Mouse (Mus musculus): ENCODE measurements around the gene Olfr816. TPM values are rescaled to one million over a fixed set of nuclear protein-coding genes. Genes with fewer than 3 reads are reported as not detected.
"Not testable (repeated sequence)": the region's sequence is repeated elsewhere in the genome, so short reads cannot be mapped to it uniquely, and the experiment has no call there.

Olfr816 gene
- polyA plus RNA-seq (2015; fragmentation: Nextera tagmentation; extraction: Ambion mirVana) = not detected in 2 replicates

- Histone ChIP-seq H3K4me3 (replicated peaks) (no peak within 1 kb of the TSS), H3K4me1 (replicated peaks) (no peaks in the 10 kb centered on the region), H3K36me3 (replicated peaks) (no peaks in the 10 kb centered on the region), H3K9ac (no peak within 1 kb of the TSS), H3K9me3 (replicated peaks) (no peaks in the 10 kb centered on the region), H3K27me3 (no peaks in the 10 kb centered on the region), H3K4me2 (no peak within 1 kb of the TSS), H3K27ac (replicated peaks) (no peak within 1 kb of the TSS)
- 43% methylated on average over 1 of the region's 1 CpGs for WGBS (ENCODE audit: insufficient replicate concordance)
- ATAC-seq (ENCODE audit: insufficient read depth) = no peak
These were observed at the start of gene Olfr816 for GRCm38 (mm10) chr10:129915497-129915896. Gene Olfr816, minus strand, starts transcription at chr10:129915597.

- H3K27ac ChIP-seq (replicated peaks) = no peak within 1 kb of the TSS
- H3K4me3 ChIP-seq (replicated peaks) = no peak within 1 kb of the TSS
- ATAC-seq (ENCODE audit: insufficient read depth) = no peak
- H3K27me3 ChIP-seq = no peaks in the 10 kb centered on the region
- H3K4me1 ChIP-seq (replicated peaks) = no peaks in the 10 kb centered on the region
- no peak within 1 kb of the TSS for H3K9ac ChIP-seq
- H3K9me3 ChIP-seq (replicated peaks) = no peaks in the 10 kb centered on the region
- no peaks in the 10 kb centered on the region for H3K36me3 ChIP-seq (replicated peaks)
- H3K4me2 ChIP-seq = no peak within 1 kb of the TSS
- WGBS (ENCODE audit: insufficient replicate concordance) = 68% methylated on average over 2 of the region's 2 CpGs
These were observed 33.6 kb upstream of the Olfr816 start, which contains the start of gene Olfr818 for GRCm38 (mm10) chr10:129949000-129949399. Gene Olfr818, minus strand, starts transcription at chr10:129949100.

GRCm38 (mm10) chr10:129905767-129906166, 9.6 kb downstream of the Olfr816 start, which contains the start of gene Olfr815:
Gene Olfr815, minus strand, starts transcription at chr10:129905867.
- not testable (repeated sequence) for H3K27me3 ChIP-seq; H3K4me3 ChIP-seq (replicated peaks); H3K4me1 ChIP-seq (replicated peaks); H3K9me3 ChIP-seq (replicated peaks); H3K4me2 ChIP-seq; H3K9ac ChIP-seq; H3K36me3 ChIP-seq (replicated peaks); H3K27ac ChIP-seq (replicated peaks); ATAC-seq (ENCODE audit: insufficient read depth)
- WGBS (ENCODE audit: insufficient replicate concordance) = 36% methylated on average over 1 of the region's 1 CpGs

- H3K27me3 ChIP-seq = no peaks in the 10 kb centered on the region
- no peaks in the 10 kb centered on the region for H3K9me3 ChIP-seq (replicated peaks)
- no peak overlapping the region for H3K4me2 ChIP-seq
- H3K36me3 ChIP-seq (replicated peaks) = no peaks in the 10 kb centered on the region
- ATAC-seq (ENCODE audit: insufficient read depth) = no peak
- H3K27ac ChIP-seq (replicated peaks) = no peak overlapping the region
- H3K4me3 ChIP-seq (replicated peaks) = no peak overlapping the region
- H3K4me1 ChIP-seq (replicated peaks) = no peaks in the 10 kb centered on the region
- H3K9ac ChIP-seq = no peak overlapping the region
- WGBS (ENCODE audit: insufficient replicate concordance) = 70% methylated on average over 7 of the region's 7 CpGs
These were observed 29.5 kb downstream of the Olfr816 start for GRCm38 (mm10) chr10:129885934-129886333.

- H3K9ac ChIP-seq; H3K4me3 ChIP-seq (replicated peaks); H3K9me3 ChIP-seq (replicated peaks); H3K27ac ChIP-seq (replicated peaks); ATAC-seq (ENCODE audit: insufficient read depth); H3K36me3 ChIP-seq (replicated peaks); H3K4me1 ChIP-seq (replicated peaks); H3K27me3 ChIP-seq; H3K4me2 ChIP-seq: not testable (repeated sequence)
- WGBS (ENCODE audit: insufficient replicate concordance) = 54% methylated on average over 6 of the region's 6 CpGs
These were observed 29.9 kb downstream of the Olfr816 start for GRCm38 (mm10) chr10:129885496-129885895.

GRCm38 (mm10) chr10:129879751-129880150, 35.6 kb downstream of the Olfr816 start, which contains the start of gene Olfr814:
Gene Olfr814, minus strand, starts transcription at chr10:129879851.
- not testable (repeated sequence) for H3K27ac ChIP-seq (replicated peaks); H3K9ac ChIP-seq; H3K4me2 ChIP-seq; H3K4me1 ChIP-seq (replicated peaks); H3K4me3 ChIP-seq (replicated peaks); ATAC-seq (ENCODE audit: insufficient read depth); H3K36me3 ChIP-seq (replicated peaks); H3K27me3 ChIP-seq; H3K9me3 ChIP-seq (replicated peaks)
- WGBS (ENCODE audit: insufficient replicate concordance) = 38% methylated on average over 1 of the region's 1 CpGs

Other genes starting within 250 kb of the Olfr816 start
- not detected in 2 replicates for gene Olfr801, start 241.7 kb downstream of the Olfr816 start, polyA plus RNA-seq (2015; fragmentation: Nextera tagmentation; extraction: Ambion mirVana)
- gene Olfr802, start 227.4 kb downstream of the Olfr816 start, polyA plus RNA-seq (2015; fragmentation: Nextera tagmentation; extraction: Ambion mirVana) = not detected in 2 replicates
- not detected in 2 replicates for gene Olfr803, start 221.3 kb downstream of the Olfr816 start, polyA plus RNA-seq (2015; fragmentation: Nextera tagmentation; extraction: Ambion mirVana)
- not detected in 2 replicates for gene Olfr804, start 212.4 kb downstream of the Olfr816 start, polyA plus RNA-seq (2015; fragmentation: Nextera tagmentation; extraction: Ambion mirVana)
- gene Olfr805, start 186.2 kb downstream of the Olfr816 start, polyA plus RNA-seq (2015; fragmentation: Nextera tagmentation; extraction: Ambion mirVana) = not detected in 2 replicates
- gene Olfr806, start 173.7 kb downstream of the Olfr816 start, polyA plus RNA-seq (2015; fragmentation: Nextera tagmentation; extraction: Ambion mirVana) = not detected in 2 replicates
- not detected in 2 replicates for gene Olfr807, start 157.8 kb downstream of the Olfr816 start, polyA plus RNA-seq (2015; fragmentation: Nextera tagmentation; extraction: Ambion mirVana)
- not detected in 2 replicates for gene Olfr808, start 150.1 kb downstream of the Olfr816 start, polyA plus RNA-seq (2015; fragmentation: Nextera tagmentation; extraction: Ambion mirVana)
- not detected in 2 replicates for gene Olfr809, start 141.0 kb downstream of the Olfr816 start, polyA plus RNA-seq (2015; fragmentation: Nextera tagmentation; extraction: Ambion mirVana)
- gene Olfr810, start 120.7 kb downstream of the Olfr816 start, polyA plus RNA-seq (2015; fragmentation: Nextera tagmentation; extraction: Ambion mirVana) = not detected in 2 replicates
- gene Olfr811, start 111.2 kb downstream of the Olfr816 start, polyA plus RNA-seq (2015; fragmentation: Nextera tagmentation; extraction: Ambion mirVana) = not detected in 2 replicates
- gene Olfr812, start 69.5 kb downstream of the Olfr816 start, polyA plus RNA-seq (2015; fragmentation: Nextera tagmentation; extraction: Ambion mirVana) = not detected in 2 replicates
- not detected in 2 replicates for gene Olfr813, start 60.2 kb downstream of the Olfr816 start, polyA plus RNA-seq (2015; fragmentation: Nextera tagmentation; extraction: Ambion mirVana)
- gene Olfr814, start 35.7 kb downstream of the Olfr816 start, polyA plus RNA-seq (2015; fragmentation: Nextera tagmentation; extraction: Ambion mirVana) = not detected in 2 replicates
- not detected in 2 replicates for gene Olfr815, start 9.7 kb downstream of the Olfr816 start, polyA plus RNA-seq (2015; fragmentation: Nextera tagmentation; extraction: Ambion mirVana)
- gene Olfr818, start 33.5 kb upstream of the Olfr816 start, polyA plus RNA-seq (2015; fragmentation: Nextera tagmentation; extraction: Ambion mirVana) = not detected in 2 replicates
- not detected in 2 replicates for gene Olfr819, start 51.7 kb upstream of the Olfr816 start, polyA plus RNA-seq (2015; fragmentation: Nextera tagmentation; extraction: Ambion mirVana)
- gene Olfr247, start 60.5 kb upstream of the Olfr816 start, polyA plus RNA-seq (2015; fragmentation: Nextera tagmentation; extraction: Ambion mirVana) = not detected in 2 replicates
- gene Gm10310, start 69.5 kb upstream of the Olfr816 start, polyA plus RNA-seq (2015; fragmentation: Nextera tagmentation; extraction: Ambion mirVana) = not detected in 2 replicates
- not detected in 2 replicates for gene Olfr820, start 97.0 kb upstream of the Olfr816 start, polyA plus RNA-seq (2015; fragmentation: Nextera tagmentation; extraction: Ambion mirVana)
- not detected in 2 replicates for gene Olfr821, start 114.8 kb upstream of the Olfr816 start, polyA plus RNA-seq (2015; fragmentation: Nextera tagmentation; extraction: Ambion mirVana)
- gene Olfr822, start 155.6 kb upstream of the Olfr816 start, polyA plus RNA-seq (2015; fragmentation: Nextera tagmentation; extraction: Ambion mirVana) = not detected in 2 replicates
- gene Olfr823, start 199.8 kb upstream of the Olfr816 start, polyA plus RNA-seq (2015; fragmentation: Nextera tagmentation; extraction: Ambion mirVana) = not detected in 2 replicates
- not detected in 2 replicates for gene Olfr824, start 214.4 kb upstream of the Olfr816 start, polyA plus RNA-seq (2015; fragmentation: Nextera tagmentation; extraction: Ambion mirVana)